Mouse (Mus musculus) heart, embryonic 10.5 days (tissue): Measurements from ENCODE around the gene Cbx1. TPM values are rescaled to one million over a fixed set of nuclear protein-coding genes. Genes with fewer than 3 reads are reported as not detected.

ENCODE experiments used
- DNase-seq: peaks from one replicate; pipeline ENCODE4 v3.0.0-alpha.2; 2017; ENCODE audit warnings: low spot score
- H3K27ac ChIP-seq: fragments of 300-500 bp; sonication (generic); 2 replicates; pipeline ENCODE4 v1.5.1; 2016; ENCODE audit warnings: mild to moderate bottlenecking
- H3K27me3 ChIP-seq: fragments of 300-500 bp; sonication (generic); 2 replicates; pipeline ENCODE4 v1.6.1; 2016; ENCODE audit warnings: mild to moderate bottlenecking; ENCODE audit not compliant: poor library complexity, insufficient read depth, severe bottlenecking
- H3K36me3 ChIP-seq: fragments of 300-500 bp; sonication (generic); 2 replicates; pipeline ENCODE4 v1.6.1; 2016; ENCODE audit warnings: mild to moderate bottlenecking, moderate library complexity
- H3K4me1 ChIP-seq: fragments of 300-500 bp; sonication (generic); 2 replicates; pipeline ENCODE4 v1.6.1; 2016; ENCODE audit warnings: mild to moderate bottlenecking
- H3K4me3 ChIP-seq: fragments of 300-500 bp; sonication (generic); 2 replicates; pipeline ENCODE4 v1.5.1; 2016; ENCODE audit warnings: mild to moderate bottlenecking, moderate library complexity
- H3K9me3 ChIP-seq: fragments of 300-500 bp; sonication (generic); 2 replicates; pipeline ENCODE4 v1.6.1; 2016; ENCODE audit warnings: mild to moderate bottlenecking, moderate library complexity
- WGBS: fragments of 180-500 bp; shearing (Covaris S2); methylation state at CpG from one replicate; pipeline ENCODE4 v1.1.7; 2016; 5-methylcytosine and 5-hydroxymethylcytosine counted together
- polyA plus RNA-seq: library from polyadenylated mRNA; unstranded; fragments of >200 nt; fragmentation: Nextera tagmentation; extraction: Ambion mirVana; gene quantifications from 2 replicates; pipeline ENCODE4 v1.2.1, GENCODE M21; 2016

The Cbx1 gene
- polyA plus RNA-seq, 1 experiment from 2014 or later = 101 TPM

GRCm38 (mm10) chr11:96823880-96824782 lies 35.2 kb downstream of the Cbx1 start:
- 2% methylated on average over 24 of the region's 26 CpGs for WGBS
- Histone ChIP-seq H3K4me3 (peak overlapping the region; percentile 66), H3K4me1 (peaks cover 65% of the 10 kb centered on the region), H3K27me3 (no peaks in the 10 kb centered on the region), H3K27ac (peak overlapping the region; percentile 80), H3K9me3 (no peaks in the 10 kb centered on the region), H3K36me3 (peaks cover 65% of the 10 kb centered on the region)
- DNase-seq = peak; percentile 96

GRCm38 (mm10) chr11:96824783-96825495 lies 36.0 kb downstream of the Cbx1 start:
- Histone ChIP-seq H3K36me3 (peaks cover 57% of the 10 kb centered on the region), H3K9me3 (no peaks in the 10 kb centered on the region), H3K4me1 (peaks cover 65% of the 10 kb centered on the region), H3K4me3 (peak overlapping the region; percentile 66), H3K27me3 (no peaks in the 10 kb centered on the region), H3K27ac (peak overlapping the region; percentile 80)
- 37% methylated on average over 7 of the region's 7 CpGs for WGBS
- no peak for DNase-seq

- Histone ChIP-seq H3K4me1 (peaks cover 72% of the 10 kb centered on the region), H3K4me3 (peak overlapping the region; percentile 79), H3K27me3 (no peaks in the 10 kb centered on the region), H3K36me3 (peaks cover 42% of the 10 kb centered on the region), H3K27ac (peak overlapping the region; percentile 64; the same call in 1 of the 2 replicates), H3K9me3 (no peaks in the 10 kb centered on the region)
- no peak for DNase-seq
- WGBS = 68% methylated on average over 2 of the region's 2 CpGs
These were observed 37.6 kb downstream of the Cbx1 start for GRCm38 (mm10) chr11:96826481-96826880.

- Histone ChIP-seq H3K4me1 (peaks cover 74% of the 10 kb centered on the region), H3K4me3 (peak overlapping the region; percentile 79), H3K9me3 (no peaks in the 10 kb centered on the region), H3K36me3 (peaks cover 35% of the 10 kb centered on the region), H3K27me3 (no peaks in the 10 kb centered on the region), H3K27ac (peak overlapping the region; percentile 64; the same call in 1 of the 2 replicates)
- WGBS = 83% methylated on average over 12 of the region's 12 CpGs
- no peak for DNase-seq
These were observed 38.2 kb downstream of the Cbx1 start for GRCm38 (mm10) chr11:96827062-96827581.

- peak overlapping the region; percentile 64; the same call in 1 of the 2 replicates for H3K27ac ChIP-seq
- 67% methylated on average over 9 of the region's 9 CpGs for WGBS
These were observed 39.0 kb downstream of the Cbx1 start for GRCm38 (mm10) chr11:96827917-96828316.

GRCm38 (mm10) chr11:96828881-96829280 lies 40.0 kb downstream of the Cbx1 start:
- peak overlapping the region; percentile 95 for H3K27ac ChIP-seq
- peaks cover 57% of the 10 kb centered on the region for H3K4me1 ChIP-seq

More at GRCm38 (mm10) chr11:96827917-96828316, 39.0 kb downstream of the Cbx1 start:
- DNase-seq = no peak
- Histone ChIP-seq H3K4me1 (peaks cover 66% of the 10 kb centered on the region), H3K27me3 (no peaks in the 10 kb centered on the region), H3K9me3 (no peaks in the 10 kb centered on the region), H3K4me3 (peak overlapping the region; percentile 79), H3K36me3 (peaks cover 27% of the 10 kb centered on the region)

GRCm38 (mm10) chr11:96829403-96829812 lies 40.5 kb downstream of the Cbx1 start:
- DNase-seq = peak; percentile 97
- under 1% methylated on average over 33 of the region's 33 CpGs for WGBS
- H3K4me1 ChIP-seq = peaks cover 51% of the 10 kb centered on the region

More at GRCm38 (mm10) chr11:96828881-96829280, 40.0 kb downstream of the Cbx1 start:
- Histone ChIP-seq H3K4me3 (peak overlapping the region; percentile 79), H3K9me3 (no peaks in the 10 kb centered on the region), H3K36me3 (peaks cover 26% of the 10 kb centered on the region), H3K27me3 (no peaks in the 10 kb centered on the region)
- no peak for DNase-seq
- WGBS = 16% methylated on average over 10 of the region's 10 CpGs

GRCm38 (mm10) chr11:96829813-96830538 lies 41.0 kb downstream of the Cbx1 start, which contains the start of gene Nfe2l1:
TSS of gene Nfe2l1 (minus strand) at chr11:96829968.
- Histone ChIP-seq H3K27ac (peak within 1 kb of the TSS; percentile 95), H3K27me3 (no peaks in the 10 kb centered on the region), H3K9me3 (no peaks in the 10 kb centered on the region), H3K36me3 (peaks cover 26% of the 10 kb centered on the region), H3K4me1 (peaks cover 46% of the 10 kb centered on the region), H3K4me3 (peak within 1 kb of the TSS; percentile 79)
- DNase-seq = peak; percentile 100
- WGBS = under 1% methylated on average over 51 of the region's 51 CpGs

More at GRCm38 (mm10) chr11:96829403-96829812, 40.5 kb downstream of the Cbx1 start:
- Histone ChIP-seq H3K27me3 (no peaks in the 10 kb centered on the region), H3K4me3 (peak overlapping the region; percentile 79), H3K36me3 (peaks cover 26% of the 10 kb centered on the region), H3K9me3 (no peaks in the 10 kb centered on the region), H3K27ac (peak overlapping the region; percentile 95)

- H3K4me3 ChIP-seq = peak overlapping the region; percentile 79
- no peaks in the 10 kb centered on the region for H3K9me3 ChIP-seq
- peaks cover 23% of the 10 kb centered on the region for H3K36me3 ChIP-seq
- peak overlapping the region; percentile 95 for H3K27ac ChIP-seq
- no peak for DNase-seq
- no peaks in the 10 kb centered on the region for H3K27me3 ChIP-seq
- peaks cover 39% of the 10 kb centered on the region for H3K4me1 ChIP-seq
- WGBS = 18% methylated on average over 13 of the region's 13 CpGs
These were observed 41.8 kb downstream of the Cbx1 start for GRCm38 (mm10) chr11:96830539-96831216.

- H3K36me3 ChIP-seq = peaks cover 16% of the 10 kb centered on the region
- peaks cover 30% of the 10 kb centered on the region for H3K4me1 ChIP-seq
- WGBS = 71% methylated on average over 4 of the region's 4 CpGs
- no peak overlapping the region for H3K27ac ChIP-seq
- H3K4me3 ChIP-seq = no peak overlapping the region
- no peaks in the 10 kb centered on the region for H3K9me3 ChIP-seq
- no peaks in the 10 kb centered on the region; the same call in 1 of the 2 replicates for H3K27me3 ChIP-seq
- no peak for DNase-seq
These were observed 42.6 kb downstream of the Cbx1 start for GRCm38 (mm10) chr11:96831516-96831915.

- H3K4me1 ChIP-seq = peaks cover 20% of the 10 kb centered on the region
- peaks cover 6% of the 10 kb centered on the region for H3K36me3 ChIP-seq
- no peak overlapping the region for H3K4me3 ChIP-seq
- no peaks in the 10 kb centered on the region for H3K9me3 ChIP-seq
- no peak for DNase-seq
- H3K27me3 ChIP-seq = no peaks in the 10 kb centered on the region; the same call in 1 of the 2 replicates
- 84% methylated on average over 3 of the region's 3 CpGs for WGBS
- H3K27ac ChIP-seq = no peak overlapping the region
These were observed 43.6 kb downstream of the Cbx1 start for GRCm38 (mm10) chr11:96832541-96832940.
